Mouse (Mus musculus) T-helper 17 cell (primary cell): Measurements from ENCODE around the gene Zfp13.

Experiments used
- in situ Hi-C, 2 experiments: fragments of 300-600 bp; cut with MboI, MseI; formaldehyde crosslinking; loops; 1 replicate in 1 of 2; 2 replicates in 1 of 2; pipeline ENCODE4 v1.15.1; 2025; ENCODE audit warnings: high pct_unique_total_duplicates in 2 of 2

Gene Zfp13

DNA sequence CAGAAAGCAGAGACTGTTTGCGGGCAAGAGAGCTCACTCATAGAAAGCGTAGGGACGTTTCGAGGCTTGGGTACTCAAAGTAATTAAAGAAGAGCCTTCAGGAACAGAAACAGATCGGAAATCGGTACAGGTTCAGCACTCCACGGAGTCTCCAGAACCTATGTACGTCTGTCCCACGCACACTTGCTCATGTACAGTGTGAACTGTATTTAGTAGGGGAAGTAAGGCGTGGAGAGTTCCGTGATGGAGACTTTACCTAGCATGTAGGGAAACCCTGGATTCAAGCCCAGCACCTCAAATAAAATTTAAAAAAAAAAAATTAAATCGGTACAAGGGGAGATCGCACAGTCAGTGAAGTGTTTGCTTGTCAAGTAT lies 6.4 kb downstream of the Zfp13 start:
- in situ Hi-C loops = no loop called here

DNA sequence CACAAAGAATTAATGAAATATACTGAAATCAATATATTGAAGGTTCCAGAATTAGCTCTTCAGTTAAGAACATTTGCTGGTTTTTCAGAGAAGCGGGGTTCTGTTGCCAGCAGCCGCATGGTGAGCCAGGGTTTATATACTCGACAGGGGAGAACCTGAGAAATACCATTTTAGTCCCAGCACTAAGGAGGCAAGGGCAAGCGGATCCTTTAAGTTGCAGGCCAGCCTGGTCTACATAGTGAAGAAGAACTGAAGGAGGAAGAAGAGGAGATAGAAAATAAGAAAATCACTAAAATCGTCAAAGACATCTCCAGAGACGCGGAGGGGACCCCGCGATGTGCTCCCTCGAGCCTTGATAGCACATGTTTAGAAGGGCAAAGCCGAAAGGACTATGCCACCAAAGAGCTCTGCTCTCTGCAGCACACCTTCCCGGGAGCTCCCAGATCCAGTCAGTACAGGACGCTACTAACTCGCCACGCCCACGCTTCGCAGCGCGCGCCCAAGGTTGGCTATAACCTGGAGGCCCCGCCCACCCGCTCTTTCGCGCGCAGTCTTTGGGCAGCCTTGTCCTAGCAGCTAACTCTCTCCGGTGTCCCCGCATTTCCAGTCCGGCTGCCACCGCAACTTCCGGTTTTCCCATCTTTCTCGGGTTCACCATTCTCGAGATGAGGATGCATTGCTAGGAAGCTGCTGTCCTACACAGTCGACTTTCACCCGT lies 6.9 kb downstream of the Zfp13 start:
- in situ Hi-C loops = no loop called here

DNA sequence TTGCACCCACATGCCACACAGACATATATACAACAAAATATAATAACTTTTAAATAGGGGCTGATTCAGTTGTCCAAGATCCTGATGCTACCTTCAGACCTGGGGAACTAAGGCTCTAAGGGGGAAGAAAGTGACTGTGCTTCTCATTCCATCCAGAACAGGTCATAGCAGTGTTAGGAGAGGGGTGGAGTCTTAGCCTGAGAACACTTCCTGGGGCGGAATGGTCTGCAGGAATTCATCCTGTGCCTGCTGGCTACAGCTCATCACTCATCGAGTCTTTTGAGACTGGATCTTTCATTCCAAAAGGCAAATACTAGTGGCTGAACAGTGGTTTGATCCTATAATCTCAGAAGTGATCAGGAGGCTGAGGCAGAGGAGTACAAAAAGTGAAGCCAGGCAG lies 12.0 kb downstream of the Zfp13 start:
- in situ Hi-C loops = no loop called here

DNA sequence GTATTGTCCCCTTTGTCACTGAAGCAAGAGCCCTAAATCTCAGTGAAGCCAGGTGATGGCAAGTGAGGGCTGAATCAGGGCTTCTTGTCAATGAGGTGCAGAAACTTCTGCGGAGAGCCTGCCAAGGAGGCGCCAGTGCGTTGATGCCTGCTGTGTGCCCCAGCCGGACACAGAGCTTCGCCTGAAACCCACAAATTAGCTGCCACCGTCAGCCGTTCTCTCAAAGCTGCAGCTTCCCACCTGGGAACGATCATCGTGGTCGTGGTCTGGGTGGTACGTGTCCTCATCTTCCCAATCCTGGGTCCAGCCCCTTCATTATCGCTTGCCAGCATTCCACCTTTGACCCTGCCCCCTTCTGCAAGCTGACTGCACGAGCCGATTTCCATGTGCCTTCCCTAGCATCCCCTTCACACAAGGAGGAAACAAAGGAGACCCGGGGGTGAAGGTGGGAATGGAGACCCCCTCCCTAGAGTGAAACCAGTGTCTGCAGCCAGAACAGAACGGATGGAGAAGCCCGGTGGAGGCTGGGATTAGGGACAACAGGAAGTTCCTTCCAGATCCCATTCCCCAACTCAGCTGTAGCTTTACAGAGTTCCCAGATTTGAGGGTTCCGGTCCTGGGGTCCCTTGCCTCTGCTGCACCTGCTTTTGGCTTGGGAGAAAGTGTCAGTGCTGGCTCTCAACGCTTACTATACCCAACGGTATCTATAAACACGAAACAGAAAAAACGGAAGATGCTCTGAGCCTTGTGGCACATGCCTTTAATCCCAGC lies 13.4 kb downstream of the Zfp13 start:
- in situ Hi-C loops = no loop called here

DNA sequence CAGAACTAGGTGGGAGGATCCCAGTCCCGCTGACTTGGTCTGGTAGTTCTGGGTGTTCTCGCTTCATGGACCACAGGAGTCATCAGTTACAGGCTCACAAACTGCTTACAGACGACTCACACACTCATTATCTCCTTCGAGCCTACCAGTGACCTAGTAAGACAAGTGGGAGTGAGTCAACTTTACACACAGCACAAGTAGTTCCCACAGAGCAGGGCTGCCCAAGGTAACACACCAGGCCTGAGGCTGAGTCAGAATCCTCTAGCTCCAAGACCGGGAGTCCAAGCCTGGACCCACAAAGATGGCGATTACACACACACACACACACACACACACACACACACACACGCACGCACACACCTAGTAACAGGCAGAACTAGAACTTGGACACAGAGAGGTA lies 14.5 kb downstream of the Zfp13 start:
- in situ Hi-C loops = no loop called here

DNA sequence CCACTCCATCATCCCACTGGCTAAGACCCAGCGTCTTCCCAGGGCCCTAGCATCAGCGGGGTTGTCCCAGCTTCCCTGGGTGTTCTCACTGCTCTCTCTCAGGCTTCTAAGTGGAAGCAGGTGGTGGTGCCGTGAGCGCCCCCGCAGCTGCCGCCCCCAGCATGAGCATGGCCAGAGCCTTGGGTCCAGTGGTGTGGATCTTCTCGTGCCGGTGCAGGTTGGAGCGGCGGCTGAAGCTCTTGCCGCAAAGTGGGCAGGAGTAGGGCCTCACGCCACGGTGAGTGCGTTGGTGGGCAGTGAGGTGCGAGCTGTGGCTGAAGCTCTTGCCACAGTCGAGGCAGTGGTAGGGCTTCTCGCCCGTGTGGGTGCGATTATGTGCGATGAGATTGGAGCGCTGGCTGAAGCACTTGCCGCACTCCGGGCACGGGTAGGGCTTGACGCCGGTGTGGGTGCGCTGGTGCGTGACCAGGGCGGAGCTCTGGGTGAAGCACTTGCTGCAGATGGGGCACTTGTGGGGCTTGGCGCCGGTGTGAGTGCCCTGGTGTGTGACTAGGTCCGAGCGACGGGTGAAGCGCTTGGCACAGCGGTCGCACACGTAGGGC lies 23.2 kb downstream of the Zfp13 start:
- in situ Hi-C loops = no loop called here

DNA sequence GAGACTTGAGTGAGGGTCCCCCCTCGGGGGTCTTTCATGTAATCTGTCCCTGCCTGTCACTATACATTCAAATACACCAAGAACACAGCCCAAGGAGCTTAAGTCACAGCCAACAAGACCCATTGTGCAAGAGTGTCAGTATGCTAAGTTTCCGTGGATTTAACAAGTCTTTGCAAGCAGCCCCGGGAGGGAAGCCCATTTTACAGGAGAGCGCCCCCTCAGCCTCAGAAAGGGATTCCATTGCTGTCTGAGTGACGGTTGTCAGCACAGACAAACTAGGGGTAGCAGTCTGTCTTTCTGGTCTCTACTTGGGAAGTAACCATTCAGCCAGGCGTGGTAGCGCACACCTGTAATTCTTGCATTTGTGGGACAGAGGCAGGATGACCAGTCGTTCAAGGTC lies 25.2 kb downstream of the Zfp13 start:
- in situ Hi-C loops = no loop called here

DNA sequence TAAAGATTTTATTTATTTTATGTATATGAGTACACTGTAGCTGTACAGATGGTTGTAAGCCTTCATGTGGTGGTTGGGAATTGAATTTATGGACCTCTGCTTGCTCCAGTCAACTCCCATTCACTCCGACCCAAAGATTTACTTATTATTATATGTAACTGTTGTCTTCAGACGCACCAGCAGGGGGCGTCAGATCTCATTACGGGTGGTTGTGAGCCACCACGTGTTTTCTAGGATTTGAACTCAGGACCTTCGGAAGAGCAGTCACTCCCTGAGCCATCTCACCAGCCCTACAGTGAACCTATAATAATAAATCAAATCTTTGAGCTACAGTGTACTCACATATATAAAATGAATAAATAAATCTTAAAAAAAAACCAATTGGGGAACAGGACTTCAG lies 27.2 kb downstream of the Zfp13 start:
- in situ Hi-C loops = no loop called here

DNA sequence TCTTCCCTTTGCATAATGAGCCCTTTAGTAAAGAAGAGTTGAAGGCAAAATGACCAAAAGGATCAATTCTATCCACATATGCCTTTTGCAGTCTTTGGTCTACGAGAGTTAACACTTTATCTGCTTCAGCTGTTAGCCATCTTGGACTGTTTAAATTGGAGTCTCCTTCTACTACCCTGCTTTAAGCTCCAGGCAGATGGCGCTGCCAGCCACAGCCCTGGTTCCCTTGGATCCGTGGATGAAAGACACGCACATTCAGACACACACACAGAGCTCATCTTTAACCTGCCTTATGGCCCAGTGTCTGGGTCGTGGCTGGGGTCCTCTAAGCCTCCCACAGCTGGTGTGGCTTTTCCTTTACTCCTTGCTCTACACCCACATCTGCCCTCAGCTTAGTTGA lies 28.2 kb downstream of the Zfp13 start:
- in situ Hi-C loops = no loop called here

DNA sequence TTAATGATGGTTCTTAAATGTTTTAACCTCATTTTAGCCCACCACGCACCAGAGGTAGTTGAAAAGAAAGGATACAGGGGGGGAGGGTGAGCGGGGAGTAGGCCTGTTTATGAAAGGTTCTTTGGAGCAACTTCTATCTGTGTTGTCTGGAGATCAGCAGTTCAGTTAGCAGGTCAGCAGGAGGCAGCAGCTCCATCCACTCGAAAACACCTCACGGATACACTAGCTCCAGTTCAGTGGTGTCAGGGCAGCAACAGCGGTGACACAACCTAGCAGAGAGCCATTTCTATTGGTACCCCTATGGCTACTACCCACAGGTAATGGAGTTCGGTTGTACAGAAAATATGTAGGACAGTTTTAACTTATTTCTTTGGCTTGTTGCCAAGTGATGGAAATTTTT lies 29.3 kb downstream of the Zfp13 start:
- in situ Hi-C loops = no loop called here

DNA sequence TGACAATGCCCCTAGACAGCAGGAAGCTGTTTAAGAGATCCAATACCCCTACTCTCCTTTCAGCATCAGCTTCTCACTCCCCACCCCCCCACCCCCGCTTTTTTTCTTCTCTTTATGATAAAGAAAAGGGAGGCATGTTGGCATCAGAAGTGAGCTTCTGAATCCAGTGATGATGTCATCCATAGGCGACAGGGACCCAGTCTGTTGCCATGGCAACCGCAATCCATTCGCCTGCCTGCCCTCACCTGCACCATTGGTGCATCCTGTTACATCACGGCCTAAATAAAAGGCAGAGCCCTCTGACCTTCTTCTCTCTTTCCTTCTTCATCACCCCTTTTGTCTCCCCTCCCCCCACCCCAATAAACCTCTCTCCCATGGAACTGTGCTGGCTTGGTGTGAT lies 30.9 kb downstream of the Zfp13 start:
- in situ Hi-C loops = loop anchor here in 1 of 2 experiments (5.0 kb wide), 1 partner anchor 34 kb away; the partner anchor contains the start of gene Zscan10

DNA sequence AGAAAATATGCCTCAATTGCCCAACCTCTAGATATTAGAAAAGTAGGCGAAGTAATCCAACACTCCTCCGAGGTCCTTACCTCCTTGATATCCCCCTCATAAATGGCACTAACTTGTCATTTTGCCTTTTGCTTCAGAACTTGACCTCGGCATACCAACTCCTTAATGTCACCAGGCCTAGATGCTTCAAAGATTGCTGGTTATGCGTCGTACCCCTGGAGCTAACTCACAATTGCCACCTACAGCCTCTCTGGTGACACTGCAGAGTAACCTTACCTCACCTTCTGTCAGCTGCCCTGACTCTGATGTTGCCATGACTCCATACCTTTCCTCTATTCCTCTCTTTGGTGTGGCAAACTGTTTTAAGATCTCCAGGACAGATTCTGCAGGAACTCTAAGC lies 32.5 kb downstream of the Zfp13 start:
- in situ Hi-C loops = loop anchor here in 1 of 2 experiments (5.0 kb wide), 1 partner anchor 36 kb away; the partner anchor contains the start of gene Zscan10

DNA sequence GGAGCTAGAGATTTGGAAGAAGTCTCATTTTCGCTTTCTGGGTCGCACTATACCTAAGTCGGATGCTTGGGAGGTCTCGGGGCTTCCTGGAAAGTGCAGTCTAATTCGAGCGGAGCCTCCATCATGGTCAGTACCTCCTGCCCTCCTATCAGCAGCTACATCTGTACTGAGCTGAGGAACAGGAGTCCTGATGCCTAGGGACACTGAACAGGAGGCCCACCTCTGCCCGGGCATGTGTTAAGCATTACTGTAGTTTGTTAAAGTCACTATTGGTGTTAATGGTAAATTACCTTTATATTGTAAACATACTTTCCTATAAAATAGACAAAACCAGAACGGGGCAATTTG lies 34.9 kb downstream of the Zfp13 start:
- in situ Hi-C loops = loop anchor here in 1 of 2 experiments (5.0 kb wide), 1 partner anchor 697 kb away; the partner anchor contains the start of gene Zfp945

DNA sequence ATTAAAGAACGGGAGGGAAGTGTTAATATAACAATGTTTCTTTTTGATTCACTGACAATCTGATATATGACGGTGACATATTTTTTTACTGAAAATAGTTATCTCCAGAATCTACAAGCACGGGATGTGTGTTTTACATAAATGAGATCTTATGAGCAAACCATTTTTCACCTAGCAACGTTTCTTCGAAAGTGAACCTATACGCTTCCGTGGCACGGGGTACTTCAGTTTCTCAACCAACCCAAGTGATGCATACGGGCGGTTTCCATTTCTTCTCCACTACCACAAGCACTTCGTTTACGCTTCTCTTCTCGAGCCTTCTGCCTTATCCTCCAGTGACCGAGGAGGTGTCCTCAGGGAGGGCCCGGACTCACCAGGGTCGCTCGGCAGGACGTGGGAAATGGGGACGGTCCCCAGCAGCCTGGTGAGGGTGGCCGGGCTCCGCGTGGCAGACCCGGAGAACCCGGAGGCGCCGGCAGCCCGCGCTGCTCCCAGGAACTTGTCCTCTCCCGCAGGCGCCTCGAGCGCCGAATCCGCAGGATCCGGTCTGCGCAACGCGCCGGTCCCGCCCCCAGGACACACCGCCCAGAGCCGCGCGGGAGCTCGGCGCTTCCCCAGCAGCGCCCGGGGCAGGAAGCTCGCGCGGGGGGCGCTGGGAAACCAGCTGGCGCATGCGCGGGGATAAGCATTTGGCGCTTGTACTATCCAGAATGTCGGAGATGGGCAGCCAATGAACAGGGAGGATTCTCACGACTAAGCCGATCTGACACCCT lies 35.5 kb downstream of the Zfp13 start, which contains the start of gene Zfp213:
Zfp213 (minus strand) TSS at position 644 of the 773 bp plus-strand sequence.
- in situ Hi-C loops = loop anchor here in 1 of 2 experiments (5.0 kb wide), 1 partner anchor 696 kb away; the partner anchor contains the start of gene Zfp945

DNA sequence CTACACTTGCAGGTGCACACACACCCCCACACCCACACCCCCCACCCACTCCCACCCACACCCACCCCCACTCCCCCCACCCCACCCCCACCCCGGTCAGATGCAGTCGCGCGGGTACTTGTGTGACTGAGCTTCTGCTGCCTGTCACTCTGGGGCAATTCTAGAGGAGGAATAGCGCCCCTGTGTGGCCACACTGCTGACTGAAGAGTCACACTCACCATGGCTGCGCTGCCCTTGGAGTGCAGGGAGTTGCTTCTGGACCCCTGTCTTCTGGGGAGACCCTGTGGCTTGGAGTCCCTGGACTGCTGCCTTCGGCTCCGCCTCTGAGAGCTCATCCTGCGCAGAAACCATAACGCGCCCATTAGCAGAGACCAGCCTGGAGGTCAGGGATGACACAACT lies 39.5 kb downstream of the Zfp13 start:
- in situ Hi-C loops = loop anchor here in 1 of 2 experiments (5.0 to 10.0 kb wide), 3 partner anchors 365 to 1595 kb away; partner anchors contain the start of genes Zfp40, Zfp942, Zfp943 and Zfp945

DNA sequence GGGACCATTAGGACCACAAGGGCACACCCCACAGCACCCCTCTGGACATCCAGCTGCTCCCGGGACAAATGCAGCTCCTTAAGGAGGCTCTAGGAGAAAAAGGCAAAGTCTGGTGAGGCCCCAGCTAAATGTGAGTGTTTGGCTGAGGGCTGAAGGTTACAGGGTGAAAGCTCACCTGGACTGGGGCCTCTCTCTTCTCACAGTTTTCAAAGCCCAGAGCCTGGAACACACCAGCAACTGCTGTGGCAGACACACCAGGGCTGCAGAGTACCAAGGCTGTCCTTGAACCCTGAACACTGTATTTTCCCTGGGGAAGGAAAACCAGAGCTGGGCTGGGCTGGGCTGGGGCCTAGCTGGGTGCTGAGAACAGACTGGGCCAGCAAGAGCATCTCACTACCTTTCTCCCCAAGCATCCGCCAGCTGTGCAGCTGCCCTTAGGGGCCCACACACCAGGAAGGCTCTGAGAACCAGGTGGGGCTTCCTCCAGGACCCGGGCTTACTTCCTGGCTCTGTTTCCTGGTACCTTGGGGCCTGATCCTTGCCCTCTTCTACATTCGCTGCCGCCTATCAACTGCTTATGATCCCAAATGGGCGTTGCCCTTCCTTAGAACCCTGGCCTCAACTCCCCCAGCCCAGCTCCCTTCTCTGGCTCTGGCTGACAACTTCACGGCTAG lies 43.9 kb downstream of the Zfp13 start:
- in situ Hi-C loops = loop anchor here in 1 of 2 experiments (10.0 kb wide), 2 partner anchors 361 to 1591 kb away; partner anchors contain the start of genes Zfp40, Zfp942 and Zfp943

DNA sequence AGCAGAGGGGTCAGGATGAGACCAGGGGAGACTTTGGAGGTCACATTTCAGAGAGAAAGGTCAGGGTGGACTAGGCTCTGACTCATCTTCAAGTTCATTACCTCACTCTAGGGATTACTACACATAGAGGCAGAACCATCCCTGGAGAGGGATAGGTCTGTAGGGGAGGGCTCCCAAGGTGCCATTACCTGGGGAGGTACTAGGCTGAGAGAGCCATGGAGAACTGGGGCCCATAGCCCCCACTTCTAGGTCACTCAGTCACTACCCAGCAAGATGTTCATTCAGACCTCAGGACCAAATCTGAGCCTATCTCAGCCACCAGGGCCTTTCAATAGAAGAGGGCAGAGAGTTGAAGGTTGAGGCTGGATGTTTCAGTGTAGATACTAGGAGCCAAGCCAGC lies 45.0 kb downstream of the Zfp13 start:
- in situ Hi-C loops = loop anchor here (5.0 to 10.0 kb wide), 3 partner anchors 360 to 1590 kb away; partner anchors contain the start of genes Zfp40 (in 2 of the 2), Zfp942 (in 1 of the 2) and Zfp943 (in 1 of the 2)

DNA sequence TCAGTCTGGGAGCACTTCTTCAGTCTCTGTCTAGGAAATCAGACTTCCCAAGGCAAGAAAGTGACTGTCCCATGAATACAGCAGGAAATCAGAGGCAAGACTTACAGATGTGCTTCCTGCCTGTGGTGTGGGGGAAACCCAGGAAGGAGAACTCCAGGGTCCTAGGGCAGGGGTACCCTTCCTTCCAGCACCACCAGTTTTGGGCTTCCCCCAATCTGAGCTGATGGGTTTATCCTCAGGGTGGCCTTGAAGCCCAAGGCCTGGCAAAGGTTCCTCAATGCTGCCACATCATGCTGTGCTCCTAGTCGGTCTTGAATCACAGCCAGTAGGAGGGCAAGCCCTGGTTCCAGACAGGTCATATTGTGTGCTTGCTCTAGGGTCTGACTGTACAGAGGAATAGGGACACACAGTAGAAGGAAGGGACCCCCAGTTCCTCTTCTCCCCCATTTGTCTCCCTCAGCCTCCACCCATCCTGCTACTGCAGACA lies 45.6 kb downstream of the Zfp13 start:
- in situ Hi-C loops = loop anchor here (5.0 to 10.0 kb wide), 3 partner anchors 359 to 1589 kb away; partner anchors contain the start of genes Zfp40 (in 2 of the 2), Zfp942 (in 1 of the 2) and Zfp943 (in 1 of the 2)

DNA sequence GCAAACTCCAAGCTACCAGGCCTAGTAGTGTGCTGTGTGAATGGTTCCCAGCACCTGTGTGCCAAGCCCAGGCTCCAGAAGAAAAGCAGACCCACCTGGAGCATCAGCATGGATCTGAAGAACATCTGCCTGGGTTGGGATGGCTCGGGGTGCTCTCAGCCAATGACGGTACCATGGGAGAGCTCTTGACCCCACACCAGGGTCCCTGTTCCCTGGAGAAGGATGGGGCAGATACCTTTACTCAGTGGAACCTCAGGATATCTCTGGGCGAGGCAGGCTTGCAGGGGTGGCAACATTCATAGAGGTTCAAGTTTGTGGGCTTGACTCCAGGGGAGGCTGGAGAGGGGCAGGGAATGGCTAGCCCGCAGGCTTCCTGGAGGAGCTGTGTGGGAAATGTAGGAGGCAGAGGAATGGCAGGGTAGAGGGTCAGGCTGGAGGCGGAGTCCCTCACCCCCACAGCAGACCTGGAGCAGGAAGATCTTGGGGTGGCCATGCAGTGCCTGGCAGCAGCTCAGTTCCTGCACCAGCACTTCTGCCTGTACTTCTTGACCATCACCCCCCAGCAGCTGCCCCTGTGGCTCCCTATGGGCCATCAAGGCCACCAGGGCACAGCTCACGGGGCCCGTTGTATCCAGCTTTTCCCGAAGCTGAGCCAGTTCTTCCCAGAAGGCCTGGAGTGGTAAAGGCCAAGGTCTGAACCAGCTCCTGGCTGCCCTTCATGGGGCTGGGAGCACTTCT lies 46.2 kb downstream of the Zfp13 start:
- in situ Hi-C loops = loop anchor here (5.0 to 10.0 kb wide), 3 partner anchors 358 to 1588 kb away; partner anchors contain the start of genes Zfp40 (in 2 of the 2), Zfp942 (in 1 of the 2) and Zfp943 (in 1 of the 2)
